Mouse (Mus musculus) heart, postnatal 25 days (tissue): ENCODE measurements around the gene Slc16a1. TPM values are rescaled to one million over a fixed set of nuclear protein-coding genes. Genes with fewer than 3 reads are reported as not detected.

Experiments used
- DNase-seq: peaks from one replicate; pipeline ENCODE4 v3.0.0; 2022; ENCODE audit warnings: low spot score
- intact Hi-C: fragments of 180-260 bp; cut with DNase I; formaldehyde crosslinking; loops from one replicate; pipeline ENCODE4 v1.15.1; 2025
- total RNA-seq, 2 experiments: library from RNA; stranded (reverse); gene quantifications; 2 replicates each; pipeline ENCODE4 v1.2.3; 2021

Slc16a1 gene
- total RNA-seq, 2 experiments from 2014 or later = 166 to 175 TPM

DNA sequence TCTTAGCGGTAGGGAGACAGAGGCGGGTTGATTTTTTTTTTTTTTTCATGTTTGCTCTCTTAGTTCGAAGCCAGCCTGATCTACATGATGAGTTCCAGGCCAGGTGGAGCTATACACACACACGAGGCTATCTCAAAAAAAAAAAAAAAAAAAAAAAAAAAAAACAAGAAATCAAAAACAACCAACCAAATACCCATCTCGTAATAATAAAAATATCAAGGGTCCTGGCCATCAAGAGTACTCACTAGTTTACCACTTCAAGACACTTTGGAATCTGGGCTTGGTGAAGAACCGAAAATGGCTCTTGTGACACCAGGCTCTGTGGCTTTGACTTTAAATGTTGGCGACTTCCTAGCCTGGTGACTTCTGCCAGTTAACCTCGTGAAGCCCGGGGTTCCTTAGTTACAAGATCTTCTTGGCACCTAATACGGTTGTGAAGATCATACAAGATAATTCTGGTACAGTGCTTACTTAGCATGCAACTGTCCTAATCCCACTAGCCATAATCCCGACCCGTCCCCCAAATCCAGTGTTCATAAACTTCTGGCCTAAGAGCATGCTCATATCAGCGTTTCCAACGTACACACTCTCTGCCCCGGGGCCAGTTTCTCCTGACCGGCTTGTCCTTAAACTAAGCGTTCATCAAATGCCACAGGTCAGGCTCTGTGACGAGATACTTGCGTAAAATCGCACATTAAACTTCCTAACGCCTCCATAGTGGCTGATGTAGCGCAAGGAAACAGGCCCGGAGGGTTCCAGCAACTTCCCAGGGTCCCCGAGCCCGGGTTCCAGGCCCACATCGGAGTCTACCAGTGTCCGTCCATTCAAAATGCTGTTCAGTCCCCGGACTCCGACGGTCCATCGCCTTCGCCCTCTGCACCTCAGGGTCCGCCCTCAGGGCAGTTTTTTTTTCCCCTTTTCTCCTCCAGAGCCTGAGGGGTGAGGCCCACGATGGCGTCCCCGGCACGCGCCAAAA lies 753 bp upstream of the Slc16a1 start:
- intact Hi-C loops = no loop called here
- DNase-seq = peak; percentile 15

DNA sequence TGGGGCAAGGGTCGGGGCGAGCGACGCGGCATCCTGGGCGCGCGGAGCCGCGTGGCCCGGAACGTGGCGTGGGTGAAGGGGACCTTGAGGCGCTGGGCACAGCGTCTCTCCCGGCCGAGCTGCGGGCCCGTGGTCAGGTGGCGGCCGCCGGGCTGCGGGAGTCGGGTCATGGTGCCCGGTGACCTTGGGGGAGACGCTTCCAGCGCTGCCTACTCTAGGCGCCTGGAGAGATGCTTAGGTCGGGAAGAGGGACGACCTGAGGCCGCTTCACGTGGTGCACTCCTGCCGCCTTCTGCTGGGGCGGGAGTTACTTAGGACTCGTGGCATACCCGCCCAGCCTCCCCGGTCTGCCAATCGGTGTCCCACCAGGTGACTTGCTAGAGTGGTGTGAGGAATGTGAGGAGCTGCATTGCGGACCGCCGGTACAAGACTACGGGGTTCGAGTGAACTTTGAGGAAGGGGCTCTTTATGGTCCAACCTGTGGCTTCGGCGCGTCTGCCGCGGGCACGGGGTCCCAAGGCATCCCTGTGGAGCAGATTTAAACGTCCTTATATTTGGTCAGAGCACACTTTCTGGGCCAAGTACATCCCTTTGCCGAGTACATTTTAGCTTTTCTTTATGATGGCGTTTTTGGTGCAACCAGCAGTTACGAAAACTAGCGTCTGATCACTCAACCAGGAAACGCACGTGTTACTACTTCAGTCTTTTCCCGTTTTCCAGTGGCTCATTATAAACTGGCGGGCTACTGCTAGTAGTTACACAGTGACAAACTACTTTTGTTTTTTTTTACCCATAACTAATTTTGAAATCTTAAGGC lies 672 bp downstream of the Slc16a1 start:
- intact Hi-C loops = no loop called here
- DNase-seq = peak; percentile 45

DNA sequence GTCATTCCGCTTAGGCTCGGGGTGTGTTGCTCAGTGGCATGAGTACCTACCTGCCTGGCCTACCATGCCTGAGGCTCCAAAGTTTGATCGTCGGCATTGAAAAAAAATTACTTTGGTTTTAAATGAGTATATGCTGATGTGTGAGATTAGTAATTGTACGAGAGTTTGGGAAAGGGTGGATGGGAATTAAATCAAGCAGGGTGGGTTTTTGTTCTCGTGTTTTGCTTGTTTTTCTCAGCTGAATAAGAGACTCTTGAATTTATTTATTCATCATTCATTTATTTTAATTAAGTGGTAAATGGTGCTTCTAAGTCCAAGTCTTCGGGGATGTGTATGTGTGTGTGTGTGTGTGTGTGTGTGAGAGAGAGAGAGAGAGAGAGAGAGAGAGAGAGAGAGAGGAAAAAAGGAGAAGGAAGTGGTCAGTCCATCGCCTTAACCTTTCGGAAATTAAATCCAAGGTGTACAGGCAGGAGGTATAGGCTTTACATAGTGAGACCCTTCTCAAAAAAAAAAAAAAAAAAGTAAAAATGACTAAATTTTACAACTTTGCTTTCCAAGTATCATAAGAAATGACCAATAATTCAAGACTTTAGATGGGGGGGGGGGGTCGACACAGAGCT lies 1.4 kb downstream of the Slc16a1 start:
- intact Hi-C loops = loop anchor here (10.0 kb wide), 1 partner anchor 125 kb away; the partner anchor contains the start of gene Lrig2
- no peak for DNase-seq

DNA sequence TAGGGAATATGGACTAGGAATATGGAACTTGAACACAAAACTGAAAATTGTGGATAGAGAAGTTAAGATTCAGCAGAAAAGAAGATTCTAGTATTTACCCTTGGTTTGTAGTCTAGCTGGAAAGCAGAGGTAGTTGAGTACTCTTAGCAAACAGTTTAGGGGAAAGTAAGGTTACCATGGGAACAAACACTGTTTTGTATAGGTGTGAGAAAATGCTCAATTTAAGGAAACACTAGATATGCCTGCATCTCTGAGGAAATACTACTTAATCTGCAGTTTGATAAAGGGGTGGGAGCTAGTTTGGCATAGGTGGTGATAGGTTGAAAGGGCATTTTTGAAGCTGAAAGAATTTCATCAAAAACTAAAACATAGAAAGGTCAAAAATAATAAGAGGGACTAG lies 2.4 kb downstream of the Slc16a1 start:
- no peak for DNase-seq
- intact Hi-C loops = loop anchor here (10.0 kb wide), 1 partner anchor 126 kb away; the partner anchor contains the start of gene Lrig2

DNA sequence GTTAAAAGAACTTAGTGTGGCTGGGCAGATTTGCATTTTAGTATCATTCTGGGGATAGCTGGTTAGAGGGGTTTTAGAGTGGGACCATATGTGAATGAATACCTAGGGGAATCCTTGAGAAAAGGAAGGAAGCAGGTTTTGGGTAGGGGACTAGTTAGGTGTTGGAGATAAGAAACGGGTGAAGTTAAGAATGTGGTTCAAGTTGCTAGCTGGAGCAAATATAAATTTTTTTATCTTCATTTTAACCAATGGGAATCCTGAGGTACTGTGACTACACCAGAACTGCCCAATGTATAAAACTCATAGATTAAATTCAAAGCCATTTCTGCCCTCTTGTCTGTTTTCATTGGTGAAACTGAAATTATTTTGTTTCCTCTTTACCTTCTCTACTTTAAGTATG lies 2.8 kb downstream of the Slc16a1 start:
- DNase-seq = no peak
- intact Hi-C loops = loop anchor here (10.0 kb wide), 1 partner anchor 127 kb away; the partner anchor contains the start of gene Lrig2

DNA sequence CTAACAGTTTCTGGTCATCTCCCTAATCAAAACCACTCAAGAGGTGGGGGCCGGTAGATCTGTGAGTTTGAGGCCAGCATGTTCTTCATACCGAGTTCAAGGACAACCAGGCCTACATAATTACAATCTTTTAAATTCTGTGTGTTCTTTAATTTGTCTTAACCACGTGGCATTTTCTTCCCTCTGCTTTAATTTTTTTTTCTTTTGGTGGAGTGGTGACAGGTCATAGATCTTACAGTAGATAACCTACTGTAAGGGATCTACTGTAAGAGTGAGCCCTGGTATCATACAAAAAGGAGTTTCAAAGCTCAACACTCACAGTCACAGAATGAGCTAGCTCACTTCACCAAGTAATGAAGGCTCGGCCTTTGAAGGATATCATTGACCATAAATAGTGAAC lies 4.6 kb downstream of the Slc16a1 start:
- DNase-seq = no peak
- intact Hi-C loops = loop anchor here (10.0 kb wide), 1 partner anchor 128 kb away; the partner anchor contains the start of gene Lrig2

DNA sequence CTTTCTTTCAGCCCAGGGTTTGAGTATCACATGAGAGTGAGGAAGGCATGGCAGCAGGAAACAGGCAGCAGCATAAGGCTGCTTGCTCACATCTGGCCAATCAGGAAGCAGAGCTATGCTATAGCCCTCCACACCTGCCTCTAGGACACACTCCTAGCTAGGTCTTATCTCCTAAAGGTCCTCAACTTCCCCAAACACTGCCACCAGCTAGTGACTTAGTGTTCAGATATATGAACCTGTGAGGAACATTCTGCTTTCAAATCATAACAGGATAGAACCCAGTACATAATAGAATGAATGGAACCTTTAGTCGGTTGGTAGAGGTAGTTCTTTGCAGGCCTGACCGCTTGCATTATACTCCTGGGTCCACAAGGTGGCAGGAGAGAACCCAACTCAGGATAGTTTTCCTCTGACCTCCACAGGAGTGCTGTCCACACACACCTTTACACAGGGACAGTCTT lies 5.4 kb downstream of the Slc16a1 start:
- intact Hi-C loops = loop anchor here (1.0 to 10.0 kb wide), 3 partner anchors 31 to 129 kb away; partner anchors contain the start of gene Lrig2

DNA sequence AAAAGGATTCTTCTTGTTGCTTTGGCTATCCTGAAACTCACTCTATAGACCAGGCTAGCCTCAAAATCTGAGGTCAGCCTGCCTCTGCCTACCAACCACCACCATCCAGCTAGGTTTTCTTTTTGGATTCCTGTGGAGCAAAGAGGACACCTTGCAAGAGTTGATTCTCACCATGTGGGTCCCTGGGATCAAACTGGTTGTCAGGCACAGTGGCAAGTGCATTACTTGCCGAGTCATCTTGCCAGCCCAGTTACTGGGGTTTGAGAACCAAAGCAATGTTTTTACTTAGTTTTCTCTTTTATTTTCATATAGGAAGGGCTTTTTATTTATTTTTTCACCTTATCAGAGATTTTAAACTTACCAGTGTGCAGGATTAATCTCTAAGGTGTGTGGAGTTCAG lies 5.9 kb downstream of the Slc16a1 start:
- intact Hi-C loops = loop anchor here (1.0 to 10.0 kb wide), 3 partner anchors 31 to 130 kb away; partner anchors contain the start of gene Lrig2
- DNase-seq = no peak

More for the DNA sequence above, 5.4 kb downstream of the Slc16a1 start:
- no peak for DNase-seq

DNA sequence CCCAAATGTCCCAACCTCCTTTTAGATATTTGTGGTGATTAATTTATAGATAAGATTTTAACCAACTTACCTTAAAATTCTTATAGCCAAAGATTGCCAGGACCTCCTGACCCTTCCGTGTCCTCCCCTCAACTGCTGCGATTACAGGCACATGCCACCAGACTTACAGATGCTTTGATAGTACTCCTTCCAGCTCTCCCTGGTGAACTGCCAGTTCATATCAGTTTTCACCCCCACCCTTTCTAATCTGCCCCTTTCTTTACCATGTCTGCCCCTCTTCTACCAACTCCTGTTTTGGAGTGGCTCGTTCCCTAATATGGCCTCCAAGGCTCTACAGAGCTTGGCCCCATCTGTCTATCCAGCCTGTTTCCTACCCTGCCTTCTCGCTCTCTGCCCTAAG lies 15.8 kb downstream of the Slc16a1 start:
- no peak for DNase-seq
- intact Hi-C loops = no loop called here

DNA sequence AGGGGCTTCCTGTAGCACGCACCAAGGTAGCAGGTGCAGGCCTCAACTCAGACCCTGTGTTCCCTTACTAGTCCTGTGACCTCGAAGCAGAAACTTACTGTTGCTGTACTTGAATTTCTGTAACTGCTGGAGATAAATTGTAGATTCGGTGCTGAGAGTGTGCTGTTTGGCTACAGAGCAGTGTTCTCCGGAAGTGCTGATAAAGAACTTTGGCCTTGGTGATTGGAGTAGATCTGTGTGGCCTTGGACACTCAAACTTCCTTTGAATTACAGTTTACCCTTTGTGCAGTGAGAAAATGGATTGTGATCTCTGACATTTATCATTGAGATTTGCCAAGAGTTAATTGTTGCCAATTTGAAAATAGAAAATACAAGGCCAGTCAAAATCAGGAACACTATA lies 16.5 kb downstream of the Slc16a1 start:
- no peak for DNase-seq
- intact Hi-C loops = no loop called here

DNA sequence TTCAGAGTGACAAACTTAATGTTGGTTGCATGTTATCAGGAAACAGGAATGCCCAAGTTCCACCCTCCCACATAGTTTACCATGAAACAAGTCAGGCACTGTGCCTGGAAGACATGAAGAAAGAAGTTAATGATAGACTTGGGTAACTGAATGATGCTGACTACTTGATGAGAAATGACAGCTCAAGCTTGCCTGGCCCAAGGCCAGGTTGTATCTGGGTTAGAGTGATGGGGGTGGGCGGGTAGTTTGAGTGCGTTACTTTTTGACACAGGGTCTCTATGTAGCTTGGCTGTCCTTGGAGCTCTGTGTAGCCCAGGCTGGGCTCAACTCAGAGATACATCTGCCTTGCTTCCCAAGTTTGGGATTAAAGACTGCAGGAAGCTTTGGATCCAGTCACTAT lies 20.2 kb downstream of the Slc16a1 start:
- intact Hi-C loops = no loop called here
- DNase-seq = no peak

DNA sequence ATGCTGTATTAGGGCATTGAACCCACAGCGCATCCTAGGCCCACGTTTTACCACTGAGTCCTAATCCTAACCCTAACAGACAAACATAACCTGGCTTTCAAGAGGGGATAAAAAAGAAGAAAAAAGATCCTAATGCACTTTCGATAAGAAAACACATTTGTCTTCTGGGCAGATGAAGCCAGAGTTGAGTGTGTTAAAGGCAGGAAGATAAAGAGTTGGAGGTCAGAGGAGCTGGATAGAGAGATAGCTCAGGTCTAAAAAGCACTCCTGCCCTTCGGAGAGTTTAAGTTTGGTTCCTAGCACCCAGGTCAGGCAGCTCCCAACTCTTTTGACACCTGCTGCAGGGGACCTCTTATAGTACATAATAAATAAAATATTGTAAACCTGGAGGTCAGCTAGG lies 21.3 kb downstream of the Slc16a1 start:
- intact Hi-C loops = no loop called here

DNA sequence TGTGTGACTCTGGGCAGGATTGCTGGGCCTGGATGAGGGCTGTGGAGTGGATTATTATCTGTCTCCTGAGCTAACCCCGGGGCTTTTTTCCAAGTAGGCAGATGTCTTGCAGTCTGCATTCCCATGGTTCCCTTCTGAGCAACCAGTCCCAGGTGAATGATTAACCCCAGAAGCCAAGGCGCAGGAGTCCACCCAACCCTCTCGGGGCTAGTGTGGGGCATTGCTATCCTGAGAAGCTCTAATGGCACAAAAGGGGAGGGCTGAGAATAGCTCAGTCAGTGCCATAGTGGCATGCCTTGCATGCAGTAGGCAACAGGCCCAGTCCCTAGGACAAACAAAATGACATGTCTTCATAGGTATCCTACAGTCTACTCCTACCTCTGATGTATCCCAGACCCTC lies 22.1 kb downstream of the Slc16a1 start:
- intact Hi-C loops = no loop called here
- DNase-seq = no peak

More for the DNA sequence above, 21.3 kb downstream of the Slc16a1 start:
- DNase-seq = no peak

DNA sequence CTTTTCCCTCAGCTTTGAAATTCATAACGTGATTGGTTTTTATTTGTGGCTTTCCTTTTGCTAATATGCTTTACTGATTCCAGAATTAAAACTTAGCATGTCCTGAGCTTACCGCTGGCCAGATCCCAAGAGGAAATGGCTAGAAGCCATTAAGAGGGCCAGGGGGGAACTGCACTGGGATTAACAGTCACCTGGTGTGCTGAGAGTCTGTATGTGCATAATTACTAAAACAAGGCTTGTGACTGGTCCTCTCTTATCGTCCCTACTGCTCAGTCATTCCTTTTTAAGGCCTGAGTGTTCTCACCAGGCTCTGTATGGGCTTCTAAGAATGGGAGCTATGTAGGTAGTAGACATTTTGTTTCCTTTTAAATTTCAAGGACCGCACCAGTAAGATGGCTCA lies 23.5 kb downstream of the Slc16a1 start:
- DNase-seq = no peak
- intact Hi-C loops = no loop called here

DNA sequence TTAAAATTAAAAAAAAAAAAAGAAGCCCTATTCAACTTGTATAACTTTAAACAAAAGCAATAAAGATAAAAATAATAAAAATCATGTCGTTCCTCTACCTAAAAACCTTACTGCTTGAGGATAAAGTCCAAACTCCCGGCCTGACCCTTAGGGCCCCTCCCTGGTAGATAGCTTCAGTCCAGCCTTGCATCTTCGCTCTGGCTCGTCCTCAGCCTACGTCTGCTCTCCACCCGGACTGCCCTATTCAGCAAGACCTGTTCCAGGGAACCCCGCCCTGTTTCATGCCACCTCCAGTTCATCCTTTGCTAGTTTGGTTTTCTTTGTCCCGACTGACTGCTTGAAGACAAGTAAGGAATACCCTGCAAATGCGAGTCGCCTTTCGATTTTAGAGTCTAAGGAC lies 24.5 kb downstream of the Slc16a1 start:
- DNase-seq = no peak
- intact Hi-C loops = no loop called here

DNA sequence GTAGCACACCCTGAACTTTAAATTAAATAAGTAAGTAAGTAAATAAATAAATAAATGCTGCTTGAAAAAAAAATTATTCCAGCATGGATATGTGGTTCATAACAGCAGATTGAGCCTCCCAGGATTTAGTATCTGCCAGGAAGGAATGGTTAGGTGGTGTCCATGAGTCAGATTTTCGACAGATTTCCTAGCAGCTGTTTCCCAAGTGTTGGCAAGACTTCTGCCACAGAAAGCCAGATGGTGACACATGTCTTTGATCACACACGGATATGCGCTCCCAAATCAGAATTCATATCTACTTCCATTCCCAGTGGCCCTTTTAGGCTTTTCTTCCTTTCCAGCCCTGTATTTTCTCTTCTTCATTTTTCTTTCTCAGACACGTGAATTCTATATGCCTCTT lies 28.5 kb downstream of the Slc16a1 start:
- no peak for DNase-seq

DNA sequence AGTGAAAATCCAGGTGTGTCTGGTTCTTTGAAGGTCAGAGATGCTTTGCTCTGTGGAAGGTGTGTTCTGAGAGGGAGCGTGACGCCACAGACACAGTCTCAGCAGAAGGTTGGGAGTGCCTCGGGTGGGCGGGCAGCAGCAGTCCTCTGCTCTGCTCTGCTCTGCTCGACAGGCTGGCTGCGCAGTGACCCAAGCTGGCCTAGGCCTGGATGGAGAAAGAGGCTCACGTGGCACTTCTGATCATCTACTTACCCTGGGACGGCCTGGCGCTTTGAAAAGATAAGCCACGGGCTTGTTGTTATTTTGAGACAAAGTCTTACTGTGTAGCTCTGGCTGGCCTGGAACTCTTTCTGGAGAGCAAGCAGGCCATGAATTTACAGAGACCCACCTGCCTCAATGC lies 29.0 kb downstream of the Slc16a1 start:
- intact Hi-C loops = no loop called here
- DNase-seq = peak; percentile 34

More for the DNA sequence above, 28.5 kb downstream of the Slc16a1 start:
- intact Hi-C loops = no loop called here

DNA sequence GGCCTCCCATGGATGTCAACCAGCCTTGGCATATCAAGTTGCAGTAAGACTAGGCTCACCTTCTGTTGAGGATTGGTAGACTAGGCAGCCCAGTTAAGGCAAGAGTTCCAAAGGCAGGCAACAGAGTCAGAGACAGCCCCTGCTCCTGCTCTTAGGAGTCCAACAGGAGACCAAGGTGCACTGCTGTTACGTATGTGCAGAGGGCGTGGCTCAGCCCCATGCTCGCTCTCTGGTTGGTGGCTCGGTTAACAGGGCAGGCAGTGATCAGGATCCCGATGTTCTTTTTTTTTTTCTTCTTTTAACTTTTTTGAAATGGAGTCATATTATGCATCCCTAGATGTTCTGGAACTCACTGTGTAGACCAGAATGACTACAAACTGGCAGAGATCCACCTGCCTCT lies 30.5 kb downstream of the Slc16a1 start:
- no peak for DNase-seq
- intact Hi-C loops = no loop called here

DNA sequence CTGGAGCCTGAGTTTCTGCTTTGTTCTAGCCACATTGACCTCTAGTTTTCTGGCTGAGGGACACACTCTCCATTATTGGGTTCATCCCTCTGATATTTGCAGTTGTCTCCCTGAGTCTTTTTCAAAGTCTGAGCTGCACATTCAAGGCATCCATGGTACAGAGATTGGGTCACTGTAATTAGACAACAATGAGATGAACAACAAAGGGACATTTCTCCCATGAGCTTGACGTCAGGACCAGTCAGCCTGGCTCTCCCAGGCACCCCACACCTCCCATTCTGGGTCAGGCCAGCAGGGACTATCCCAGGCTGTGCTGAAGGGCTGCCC lies 31.4 kb downstream of the Slc16a1 start:
- DNase-seq = no peak
- intact Hi-C loops = no loop called here
